Mouse (Mus musculus) activated CD4-positive, CD25-positive, alpha-beta regulatory T cell (primary cell): ENCODE measurements around the gene Hist1h4d. TPM values are rescaled to one million over a fixed set of nuclear protein-coding genes. Genes with fewer than 3 reads are reported as not detected.

Experiments
- polyA plus RNA-seq, 2 experiments: library from polyadenylated mRNA; unstranded; fragments of 100-300 nt; shearing (Covaris generic); gene quantifications; one replicate each; pipeline ENCODE4 v1.2.1; 2017

The Hist1h4d gene
- polyA plus RNA-seq: 10 to 100 TPM; 23.0 to 41.6 TPM

DNA sequence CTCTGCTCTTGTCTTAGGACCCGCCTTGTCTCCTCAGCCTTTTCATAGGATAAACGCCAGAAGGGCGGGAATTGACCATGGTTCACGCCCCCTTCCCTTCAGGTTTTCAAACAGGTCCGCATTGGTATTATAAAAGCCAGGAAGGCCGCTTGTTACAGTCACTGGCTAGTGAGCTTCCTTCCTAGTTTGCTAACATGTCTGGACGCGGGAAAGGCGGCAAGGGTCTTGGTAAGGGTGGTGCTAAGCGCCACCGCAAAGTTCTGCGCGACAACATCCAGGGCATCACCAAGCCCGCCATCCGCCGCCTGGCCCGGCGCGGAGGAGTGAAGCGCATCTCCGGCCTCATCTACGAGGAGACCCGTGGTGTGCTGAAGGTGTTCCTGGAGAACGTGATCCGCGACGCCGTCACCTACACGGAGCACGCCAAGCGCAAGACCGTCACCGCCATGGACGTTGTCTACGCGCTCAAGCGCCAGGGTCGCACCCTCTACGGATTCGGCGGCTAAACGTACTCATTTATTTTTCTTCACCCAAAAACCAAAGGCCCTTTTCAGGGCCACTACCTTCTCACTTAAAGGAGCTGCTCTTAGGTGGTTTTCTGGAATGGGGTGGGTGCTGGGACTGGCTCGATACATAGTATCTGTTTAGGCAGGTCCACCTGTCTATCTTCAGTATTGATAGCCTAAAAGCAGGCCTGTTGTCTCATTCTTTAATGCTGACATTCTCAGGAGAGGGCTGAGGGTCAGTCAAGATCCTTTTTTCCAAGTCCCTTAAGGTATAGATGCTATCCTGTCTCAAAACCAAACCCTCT, at the start of gene Hist1h4d:
Gene Hist1h4d, plus strand, starts transcription at position 191 of the 811 bp plus-strand sequence.

GRCm38 (mm10) chr13:23533560-23534367, 47.6 kb upstream of the Hist1h4d start, which contains the start of gene Hist1h2af:
Hist1h2af (plus strand) TSS chr13:23533906.

DNA sequence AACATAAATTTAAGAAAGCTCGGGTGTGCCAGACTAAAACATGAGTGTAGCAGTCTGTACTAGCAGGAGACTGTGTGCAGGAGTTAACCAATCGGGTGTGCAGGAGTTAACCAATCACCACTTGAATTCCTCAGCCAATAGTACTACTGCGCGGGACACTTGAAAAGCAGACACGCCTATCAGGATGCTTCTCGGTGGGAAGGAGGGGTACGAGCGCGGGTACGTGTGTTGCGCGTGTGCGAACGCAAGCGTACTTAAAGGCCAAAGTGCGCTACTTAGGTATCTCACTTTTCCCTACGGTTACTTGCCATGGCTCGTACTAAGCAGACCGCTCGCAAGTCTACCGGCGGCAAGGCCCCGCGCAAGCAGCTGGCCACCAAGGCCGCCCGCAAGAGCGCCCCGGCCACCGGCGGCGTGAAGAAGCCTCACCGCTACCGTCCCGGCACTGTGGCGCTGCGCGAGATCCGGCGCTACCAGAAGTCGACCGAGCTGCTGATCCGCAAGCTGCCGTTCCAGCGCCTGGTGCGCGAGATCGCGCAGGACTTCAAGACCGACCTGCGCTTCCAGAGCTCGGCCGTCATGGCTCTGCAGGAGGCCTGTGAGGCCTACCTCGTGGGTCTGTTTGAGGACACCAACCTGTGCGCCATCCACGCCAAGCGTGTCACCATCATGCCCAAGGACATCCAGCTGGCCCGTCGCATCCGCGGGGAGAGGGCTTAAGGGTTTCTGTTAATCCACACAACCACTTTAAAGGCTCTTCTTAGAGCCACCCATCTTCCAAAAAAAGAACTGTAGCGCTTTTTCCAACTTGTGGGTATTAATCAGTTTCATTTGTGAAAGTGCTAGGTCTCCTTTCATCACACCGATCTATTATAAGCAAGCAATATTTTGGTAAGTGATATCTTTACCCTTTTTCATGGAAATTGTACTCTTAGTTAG, 46.0 kb upstream of the Hist1h4d start, which contains the start of gene Hist1h3g:
Gene Hist1h3g, plus strand, starts transcription at position 286 of the 939 bp plus-strand sequence.

GRCm38 (mm10) chr13:23542999-23543607, 38.3 kb upstream of the Hist1h4d start, which contains the start of gene Hist1h2bh:
Hist1h2bh (minus strand) TSS chr13:23543392.

DNA sequence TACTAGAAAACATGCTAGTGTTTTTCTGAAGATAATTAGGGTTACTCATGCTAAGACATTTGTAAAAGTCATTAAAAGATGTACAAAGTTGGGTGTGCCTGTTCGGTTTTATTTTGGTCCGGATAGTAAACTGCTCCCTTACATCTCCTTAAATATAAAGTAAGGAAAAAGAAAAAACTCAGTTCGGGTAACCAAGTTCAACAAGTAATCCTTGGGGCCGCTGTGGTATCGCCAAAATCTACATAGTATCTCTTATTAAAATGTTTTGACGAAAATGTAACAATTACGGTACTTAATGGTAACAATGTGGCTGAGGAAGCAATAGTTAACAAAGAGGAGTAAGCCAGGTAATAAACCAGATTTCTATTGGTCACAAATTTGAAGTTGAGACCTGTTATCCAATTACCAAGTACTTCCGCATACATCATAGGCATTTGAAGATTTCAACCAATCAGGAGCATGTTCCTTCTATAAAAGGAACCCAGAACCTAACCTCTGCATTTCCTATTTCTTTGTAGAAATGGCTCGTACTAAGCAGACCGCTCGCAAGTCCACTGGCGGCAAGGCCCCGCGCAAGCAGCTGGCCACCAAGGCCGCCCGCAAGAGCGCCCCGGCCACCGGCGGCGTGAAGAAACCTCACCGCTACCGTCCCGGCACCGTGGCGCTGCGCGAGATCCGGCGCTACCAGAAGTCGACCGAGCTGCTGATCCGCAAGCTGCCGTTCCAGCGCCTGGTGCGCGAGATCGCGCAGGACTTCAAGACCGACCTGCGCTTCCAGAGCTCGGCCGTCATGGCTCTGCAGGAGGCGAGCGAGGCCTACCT, 37.2 kb upstream of the Hist1h4d start, which contains the start of gene Hist1h3f:
Gene Hist1h3f, plus strand, starts transcription at position 88 of the 822 bp plus-strand sequence.

DNA sequence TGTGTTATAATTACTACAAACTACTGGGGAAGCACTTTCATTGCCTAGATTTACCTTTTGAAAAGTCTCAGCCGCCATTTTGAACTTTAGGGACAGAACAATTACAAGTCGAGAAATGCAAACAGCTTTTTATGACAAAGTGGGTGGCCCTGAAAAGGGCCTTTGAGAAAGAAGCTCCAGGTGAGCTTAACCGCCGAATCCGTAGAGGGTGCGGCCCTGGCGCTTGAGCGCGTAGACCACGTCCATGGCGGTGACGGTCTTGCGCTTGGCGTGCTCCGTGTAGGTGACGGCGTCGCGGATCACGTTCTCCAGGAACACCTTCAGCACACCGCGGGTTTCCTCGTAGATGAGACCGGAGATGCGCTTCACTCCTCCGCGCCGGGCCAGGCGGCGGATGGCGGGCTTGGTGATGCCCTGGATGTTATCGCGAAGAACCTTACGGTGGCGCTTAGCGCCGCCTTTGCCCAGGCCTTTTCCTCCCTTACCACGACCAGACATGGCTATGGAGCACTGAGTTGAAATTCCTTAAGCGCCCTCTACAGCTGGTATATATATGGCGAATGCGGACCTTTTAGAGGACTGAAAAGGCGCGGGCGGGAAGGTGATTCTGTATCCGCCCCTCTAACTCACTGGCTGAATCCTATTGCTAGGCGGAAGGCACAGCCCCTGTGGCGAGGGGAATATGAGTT, 30.1 kb upstream of the Hist1h4d start, which contains the start of gene Hist1h4f:
Gene Hist1h4f, minus strand, starts transcription at position 503 of the 689 bp plus-strand sequence.

DNA sequence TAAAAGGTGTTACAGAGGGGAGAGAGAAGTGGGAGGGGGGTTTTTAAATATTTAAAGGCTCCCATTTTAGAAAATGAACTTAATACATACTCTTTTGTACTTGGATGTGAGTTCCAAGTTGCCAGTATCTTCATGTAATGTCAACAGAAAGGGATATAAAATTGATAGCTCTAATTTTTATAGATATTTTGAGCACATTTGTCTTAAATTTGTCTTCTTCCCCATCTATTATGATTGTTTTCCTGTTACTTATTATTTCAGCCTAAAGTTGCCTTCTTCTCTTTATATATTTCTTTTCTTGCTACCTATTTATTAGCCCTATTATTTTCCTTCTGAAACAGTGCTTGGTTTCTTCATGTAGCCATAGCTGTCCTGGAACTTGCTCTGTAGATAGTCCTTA, 28.4 kb upstream of the Hist1h4d start, which contains the start of gene Hist1h1d:
Gene Hist1h1d, plus strand, starts transcription at position 301 of the 400 bp plus-strand sequence.

GRCm38 (mm10) chr13:23561883-23562659, 19.3 kb upstream of the Hist1h4d start, which contains the start of gene Hist1h3e:
Hist1h3e (minus strand) TSS chr13:23562369.

DNA sequence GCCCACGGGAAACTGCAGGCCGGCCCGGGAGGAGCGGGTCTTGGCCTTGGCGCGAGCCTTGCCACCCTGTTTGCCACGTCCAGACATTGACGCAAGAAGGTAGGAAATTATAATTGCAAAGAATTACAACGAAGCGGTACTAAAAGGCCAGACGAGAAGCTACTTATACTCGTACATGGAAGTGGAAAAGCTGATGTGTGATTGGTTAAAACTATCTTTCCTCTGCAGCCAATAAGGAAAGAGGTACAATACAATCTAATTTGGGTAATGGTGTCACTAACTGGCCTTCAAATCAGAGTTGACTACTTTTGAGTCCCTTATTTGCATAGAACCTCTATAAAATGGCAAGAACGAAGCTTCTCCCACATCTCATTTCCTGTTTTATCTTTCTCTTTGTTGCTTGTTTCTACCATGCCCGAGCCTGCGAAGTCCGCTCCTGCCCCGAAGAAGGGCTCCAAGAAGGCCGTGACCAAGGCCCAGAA, 10.3 kb upstream of the Hist1h4d start, which contains the start of the genes Hist1h2ae and Hist1h2bg:
Gene Hist1h2ae, minus strand, starts transcription at position 199 of the 482 bp plus-strand sequence.
Gene Hist1h2bg, plus strand, starts transcription at position 375 of the 482 bp plus-strand sequence.

GRCm38 (mm10) chr13:23573898-23574524, 7.4 kb upstream of the Hist1h4d start, which contains the start of the genes Hist1h2bf and Hist1h2ad:
Hist1h2bf (minus strand) TSS chr13:23574196.
Hist1h2ad (plus strand) TSS chr13:23574381.

DNA sequence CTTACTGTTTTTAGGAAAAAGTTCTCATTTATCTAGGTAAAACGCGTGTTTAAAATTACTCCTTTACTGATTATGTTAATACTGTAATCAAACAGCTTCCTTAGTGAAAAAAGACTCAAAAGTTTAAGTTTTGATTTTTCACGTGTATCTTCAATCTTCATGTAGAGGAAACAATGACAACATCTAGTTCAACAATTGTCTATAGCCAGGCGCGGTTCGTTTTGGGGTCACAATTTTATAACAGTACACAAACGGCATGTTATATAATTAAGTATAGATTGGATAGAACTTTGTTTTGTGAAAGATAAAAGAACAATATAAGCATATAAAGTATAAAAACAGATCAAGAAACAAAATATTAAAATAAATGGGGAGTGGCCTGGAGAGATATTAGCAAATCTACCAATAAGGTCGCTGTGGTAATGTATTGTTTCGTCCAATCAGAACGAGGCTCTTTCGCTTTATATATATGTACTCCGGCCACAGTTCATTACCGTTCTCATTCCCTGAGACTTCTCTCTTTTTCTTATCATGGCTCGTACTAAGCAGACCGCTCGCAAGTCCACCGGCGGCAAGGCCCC, 6.0 kb upstream of the Hist1h4d start, which contains the start of gene Hist1h3d:
Gene Hist1h3d, plus strand, starts transcription at position 493 of the 581 bp plus-strand sequence.

DNA sequence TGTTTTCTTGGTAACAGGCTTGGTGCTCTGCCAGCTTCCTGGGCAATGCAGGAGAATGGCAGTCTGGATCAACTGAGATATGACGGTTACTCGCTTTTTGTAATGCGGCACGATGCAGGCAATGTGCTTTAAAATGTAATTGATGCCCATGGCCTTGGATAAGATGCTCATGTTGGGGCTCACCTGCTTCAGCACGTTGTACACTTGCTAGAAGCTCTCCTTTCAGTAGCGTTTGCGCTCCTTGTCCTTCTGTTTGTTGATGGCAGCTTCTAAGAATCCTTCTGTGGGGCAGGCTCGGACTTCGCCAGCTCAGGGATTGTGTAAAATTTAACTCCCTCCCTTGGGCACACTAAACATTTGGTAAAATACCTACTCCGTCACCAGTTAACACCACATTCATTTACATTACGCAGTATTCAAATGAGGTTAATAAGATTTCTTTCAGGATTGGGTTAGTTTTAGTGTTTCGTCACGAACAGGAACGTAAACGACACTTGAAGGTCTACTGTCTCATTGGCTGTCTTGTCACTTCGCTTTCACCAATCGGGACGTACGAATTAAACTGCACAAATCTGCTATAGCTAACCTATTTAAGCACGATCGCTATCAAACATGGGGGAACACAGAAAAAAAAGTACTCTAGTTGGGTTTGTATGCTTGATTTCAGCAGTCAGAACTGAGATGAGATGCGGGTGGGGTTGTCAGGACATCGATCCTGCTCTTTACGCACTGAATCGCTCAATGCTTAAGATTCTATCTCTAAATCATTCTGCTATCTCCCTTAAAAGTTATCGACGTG, 39.5 kb downstream of the Hist1h4d start, which contains the start of gene Hist1h2be:
Gene Hist1h2be, minus strand, starts transcription at position 392 of the 799 bp plus-strand sequence.

DNA sequence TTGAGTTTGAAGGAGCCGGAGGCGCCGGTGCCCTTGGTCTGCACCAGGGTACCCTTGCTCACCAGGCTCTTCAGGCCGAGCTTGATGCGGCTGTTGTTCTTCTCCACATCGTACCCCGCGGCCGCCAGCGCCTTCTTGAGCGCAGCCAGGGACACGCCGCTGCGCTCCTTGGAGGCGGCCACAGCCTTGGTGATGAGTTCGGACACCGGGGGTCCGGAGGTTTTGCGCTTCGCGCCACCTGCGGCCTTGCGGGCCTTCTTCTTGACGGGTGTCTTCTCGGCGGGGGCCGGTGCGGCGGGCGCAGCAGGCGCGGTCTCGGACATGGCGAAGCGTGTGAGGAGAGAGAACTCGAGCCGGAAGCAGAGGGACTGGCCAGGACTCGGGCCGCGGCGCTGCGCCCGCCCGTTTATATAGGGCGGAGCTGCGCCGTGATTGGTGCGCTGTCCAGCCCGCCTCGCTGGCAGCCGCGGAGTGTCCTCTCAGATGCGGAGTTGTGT, 40.8 kb downstream of the Hist1h4d start, which contains the start of gene Hist1h1e:
Gene Hist1h1e, minus strand, starts transcription at position 384 of the 497 bp plus-strand sequence.

